Mouse (Mus musculus) MEL (cell line): ENCODE measurements at regions not wholly inside any gene's neighbourhood (a gene's known extent, or its start where the extent isn't known, plus 50 kb on each side); places are given as distances from the start of the nearest gene placed in this dataset.

Source experiments
- DNase-seq: peaks from one replicate; pipeline ENCODE4 v3.0.0; 2011; ENCODE audit warnings: low read depth, low spot score
- H3K27ac ChIP-seq: 2 replicates; pipeline ENCODE4 v1.5.1; 2012; ENCODE audit warnings: low read depth, mild to moderate bottlenecking, control low read depth, low read length, moderate library complexity; ENCODE audit not compliant: control insufficient read depth
- H3K27me3 ChIP-seq, 2 experiments: fragments of 150-350 bp in 1 of 2; sonication (generic) in 1 of 2; 2 replicates each; pipeline ENCODE4 v1.6.1; 2012; ENCODE audit warnings: low read length in 2 of 2, mild to moderate bottlenecking in 2 of 2, improper control_type of control experiment in 1 of 2, moderate library complexity in 1 of 2; ENCODE audit not compliant: insufficient read depth in 2 of 2, control insufficient read depth in 1 of 2
- H3K36me3 ChIP-seq, 2 experiments: 2 replicates each; pipeline ENCODE4 v1.6.1; 2012 to 2014; ENCODE audit warnings: low read length in 2 of 2, improper control_type of control experiment in 1 of 2, inconsistent platforms in 1 of 2, mild to moderate bottlenecking in 1 of 2; ENCODE audit not compliant: insufficient read depth in 2 of 2, control insufficient read depth in 1 of 2
- H3K4me1 ChIP-seq, 2 experiments: fragments of 150-350 bp in 1 of 2; sonication (generic) in 1 of 2; 2 replicates each; pipeline ENCODE4 v1.6.1; 2012; ENCODE audit warnings: low read length in 2 of 2, improper control_type of control experiment in 1 of 2, mild to moderate bottlenecking in 1 of 2; ENCODE audit not compliant: insufficient read depth in 2 of 2, control insufficient read depth in 1 of 2
- H3K4me3 ChIP-seq, 2 experiments: fragments of 150-350 bp in 1 of 2; sonication (generic) in 1 of 2; 2 replicates each; pipeline ENCODE4 v1.5.1; 2012; ENCODE audit warnings: low read depth in 2 of 2, low read length in 2 of 2, mild to moderate bottlenecking in 2 of 2, moderate library complexity in 2 of 2, control low read depth in 1 of 2, improper control_type of control experiment in 1 of 2; ENCODE audit not compliant: control insufficient read depth in 1 of 2, insufficient read depth in 1 of 2
- H3K79me2 ChIP-seq: 2 replicates; pipeline ENCODE4 v1.6.1; 2012; ENCODE audit warnings: mild to moderate bottlenecking, low read length, moderate library complexity; ENCODE audit not compliant: control insufficient read depth, poor library complexity, insufficient read depth
- H3K9ac ChIP-seq: 2 replicates; pipeline ENCODE4 v1.6.1; 2012; ENCODE audit warnings: low read depth, mild to moderate bottlenecking, control low read depth, low read length, moderate library complexity; ENCODE audit not compliant: control insufficient read depth, poor library complexity, severe bottlenecking
- H3K9me3 ChIP-seq: fragments of 150-350 bp; sonication (generic); replicated peaks from 2 replicates; pipeline ENCODE4 v1.6.1; 2012; ENCODE audit warnings: mild to moderate bottlenecking, low read length, improper control_type of control experiment, moderate library complexity; ENCODE audit not compliant: insufficient read depth
- CHD1 ChIP-seq: IDR thresholded peaks from 2 replicates; pipeline ENCODE4 v1.6.1; 2012; ENCODE audit warnings: low read depth, mild to moderate bottlenecking, inconsistent platforms, low read length, improper control_type of control experiment
- E2F4 ChIP-seq: IDR thresholded peaks from 2 replicates; pipeline ENCODE4 v1.6.1; 2011; ENCODE audit warnings: low read depth, low read length, improper control_type of control experiment, borderline replicate concordance
- ELF1 ChIP-seq: IDR thresholded peaks from 2 replicates; pipeline ENCODE4 v1.6.1; 2014; ENCODE audit warnings: low read depth, mild to moderate bottlenecking, inconsistent platforms, low read length, improper control_type of control experiment, moderate library complexity
- GABPA ChIP-seq: IDR thresholded peaks from 2 replicates; pipeline ENCODE4 v1.6.1; 2012; ENCODE audit warnings: low read depth, mild to moderate bottlenecking, inconsistent platforms, low read length, improper control_type of control experiment, moderate library complexity
- KAT2A ChIP-seq: conservative IDR thresholded peaks from 2 replicates; pipeline ENCODE4 v1.6.1; 2012; ENCODE audit warnings: low read depth, low read length, improper control_type of control experiment, inconsistent platforms
- MAX ChIP-seq: IDR thresholded peaks from 2 replicates; pipeline ENCODE4 v1.6.1; 2011; ENCODE audit warnings: low read length, improper control_type of control experiment
- MAZ ChIP-seq: IDR thresholded peaks from 2 replicates; pipeline ENCODE4 v1.6.1; 2012; ENCODE audit warnings: low read depth, mild to moderate bottlenecking, inconsistent platforms, low read length, improper control_type of control experiment
- MYB ChIP-seq: IDR thresholded peaks from 2 replicates; pipeline ENCODE4 v1.6.1; 2011; ENCODE audit warnings: mild to moderate bottlenecking, low read depth, low read length, improper control_type of control experiment
- NRF1 ChIP-seq: IDR thresholded peaks from 2 replicates; pipeline ENCODE4 v1.6.1; 2014; ENCODE audit warnings: low read depth, mild to moderate bottlenecking, inconsistent platforms, low read length, improper control_type of control experiment, moderate library complexity; ENCODE audit not compliant: poor library complexity, insufficient read depth, severe bottlenecking
- RAD21 ChIP-seq: IDR thresholded peaks from 2 replicates; pipeline ENCODE4 v1.6.1; 2011; ENCODE audit warnings: mild to moderate bottlenecking, low read depth, low read length, improper control_type of control experiment
- SMC3 ChIP-seq: IDR thresholded peaks from 2 replicates; pipeline ENCODE4 v1.6.1; 2011; ENCODE audit warnings: low read depth, low read length, improper control_type of control experiment
- TBP ChIP-seq: IDR thresholded peaks from 2 replicates; pipeline ENCODE4 v1.8.0; 2011; ENCODE audit warnings: low read depth, low read length, improper control_type of control experiment
- UBTF ChIP-seq: IDR thresholded peaks from 2 replicates; pipeline ENCODE4 v1.6.1; 2012; ENCODE audit warnings: low read depth, mild to moderate bottlenecking, inconsistent platforms, low read length, improper control_type of control experiment, moderate library complexity, borderline replicate concordance; ENCODE audit not compliant: insufficient read depth
- USF2 ChIP-seq, 2 experiments: IDR thresholded peaks; 2 replicates each; pipeline ENCODE4 v1.6.1; 2011 to 2012; ENCODE audit warnings: improper control_type of control experiment in 2 of 2, low read length in 2 of 2, borderline replicate concordance in 1 of 2, inconsistent platforms in 1 of 2, low read depth in 1 of 2, mild to moderate bottlenecking in 1 of 2; ENCODE audit not compliant: insufficient read depth in 1 of 2
- ZC3H11A ChIP-seq: IDR thresholded peaks from 2 replicates; pipeline ENCODE4 v1.6.1; 2012; ENCODE audit warnings: low read depth, mild to moderate bottlenecking, inconsistent platforms, low read length, improper control_type of control experiment
- ZKSCAN1 ChIP-seq: IDR thresholded peaks from 2 replicates; pipeline ENCODE4 v1.6.1; 2012; ENCODE audit warnings: low read depth, mild to moderate bottlenecking, inconsistent platforms, low read length, improper control_type of control experiment, moderate library complexity
- ZNF384 ChIP-seq: IDR thresholded peaks from 2 replicates; pipeline ENCODE4 v1.6.1; 2012; ENCODE audit warnings: low read depth, mild to moderate bottlenecking, inconsistent platforms, low read length, improper control_type of control experiment

- H3K4me3 ChIP-seq: no peak overlapping the region
- TF ChIP-seq ZC3H11A (no peak), ELF1 (no peak), TBP (no peak), MYB (no peak), GABPA (no peak), MAZ (no peak), UBTF (no peak), RAD21 (no peak), CHD1 (no peak)
- TF ChIP-seq, all 39 proteins: peak for 0
- H3K36me3 ChIP-seq: no peaks in the 10 kb centered on the region
- H3K27me3 ChIP-seq: no peaks in the 10 kb centered on the region
- DNase-seq: no peak
- no peaks in the 10 kb centered on the region for H3K79me2 ChIP-seq
- no peak overlapping the region for H3K9ac ChIP-seq
- H3K4me1 ChIP-seq: no peaks in the 10 kb centered on the region
- H3K9me3 ChIP-seq: no peaks in the 10 kb centered on the region
- no peak overlapping the region for H3K27ac ChIP-seq
Observed at GRCm38 (mm10) chr13:101834546-101834945, 66.5 kb upstream of the Pik3r1 start.

GRCm38 (mm10) chr13:101836992-101837391 is 69.0 kb upstream of the Pik3r1 start:
- Histone ChIP-seq H3K36me3 (no peaks in the 10 kb centered on the region), H3K79me2 (no peaks in the 10 kb centered on the region), H3K27ac (no peak overlapping the region), H3K9ac (no peak overlapping the region), H3K27me3 (no peaks in the 10 kb centered on the region), H3K4me3 (no peak overlapping the region), H3K9me3 (no peaks in the 10 kb centered on the region)
- TF ChIP-seq MAZ (no peak), E2F4 (no peak), KAT2A (no peak)
- TF ChIP-seq, all 39 proteins: peak for 0
- no peak for DNase-seq
- H3K4me1 ChIP-seq: no peaks in the 10 kb centered on the region

DNA sequence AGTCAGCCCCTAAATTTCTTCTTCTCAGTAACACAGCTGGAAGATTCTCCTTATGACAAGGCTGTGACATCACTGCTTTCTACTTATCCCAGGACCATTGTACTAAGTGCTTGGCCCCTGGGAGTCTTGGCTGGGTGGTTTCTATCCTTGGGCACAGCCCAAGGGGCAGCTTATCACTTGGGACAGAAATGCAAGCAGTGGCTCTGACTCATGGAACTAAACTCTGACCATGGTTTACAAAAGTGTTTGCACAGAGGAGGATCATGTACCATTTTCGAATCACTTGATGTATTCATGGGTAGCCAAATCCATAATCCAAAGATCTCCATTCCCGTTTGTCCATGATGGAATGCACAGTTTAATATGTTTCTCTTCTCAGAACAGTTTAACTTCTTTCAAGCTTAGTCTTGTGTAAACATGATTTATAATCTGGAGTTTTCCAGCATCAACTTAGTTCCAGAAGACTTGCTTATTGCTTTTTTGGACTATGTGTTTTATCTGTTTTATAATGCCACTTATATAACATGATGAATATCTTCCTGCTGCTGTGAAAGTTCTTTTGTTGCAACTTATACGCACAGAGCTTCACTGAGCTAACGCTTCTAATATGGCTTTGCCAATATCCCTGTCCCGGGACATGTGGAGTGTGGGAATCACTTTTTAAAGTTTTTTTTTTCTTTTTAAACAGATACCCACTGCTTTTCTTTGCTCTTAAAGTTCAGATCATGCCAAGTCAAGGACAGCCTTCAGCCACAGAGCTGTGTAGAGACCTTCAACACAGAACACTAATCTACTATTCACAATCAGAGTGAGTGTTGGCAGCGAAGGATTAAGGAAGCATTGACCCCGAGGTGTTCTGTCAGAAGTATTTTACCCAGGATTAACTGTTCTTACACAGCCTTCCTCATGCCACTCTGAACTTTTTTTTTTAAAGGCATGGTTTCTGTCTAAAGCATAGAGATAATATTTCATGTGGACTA is 76.7 kb upstream of the Pik3r1 start:
- Histone ChIP-seq H3K36me3 (no peaks in the 10 kb centered on the region; a peak in 1 of 4 replicates), H3K79me2 (no peaks in the 10 kb centered on the region), H3K4me3 (no peak overlapping the region), H3K4me1 (peaks cover 0 to 2% of the 10 kb centered on the region in 2 experiments; a peak in 1 of 4 replicates), H3K9me3 (no peaks in the 10 kb centered on the region), H3K27ac (no peak overlapping the region), H3K27me3 (no peaks in the 10 kb centered on the region), H3K9ac (no peak overlapping the region)
- DNase-seq: no peak
- TF ChIP-seq NRF1 (no peak), SMC3 (no peak), USF2 (IDR thresholded peaks at IDR 0.05; ENCODE audit: borderline replicate concordance in 1 of 2, insufficient read depth in 1 of 2, low read depth in 1 of 2, low read length in 2 of 2) (no peak), ZKSCAN1 (no peak), ZNF384 (no peak), MAX (no peak)
- TF ChIP-seq, all 39 proteins: peak for 0
